Mouse (Mus musculus) lung, postnatal 4 days (tissue): ENCODE measurements around the gene Gm29776.
A peak's percentile ranks its signal among the peaks of the same experiment; 100 is the strongest.

Experiments
- DNase-seq, 2 experiments: peaks; one replicate each; pipeline ENCODE4 v3.0.0; 2021

Gm29776 gene

DNA sequence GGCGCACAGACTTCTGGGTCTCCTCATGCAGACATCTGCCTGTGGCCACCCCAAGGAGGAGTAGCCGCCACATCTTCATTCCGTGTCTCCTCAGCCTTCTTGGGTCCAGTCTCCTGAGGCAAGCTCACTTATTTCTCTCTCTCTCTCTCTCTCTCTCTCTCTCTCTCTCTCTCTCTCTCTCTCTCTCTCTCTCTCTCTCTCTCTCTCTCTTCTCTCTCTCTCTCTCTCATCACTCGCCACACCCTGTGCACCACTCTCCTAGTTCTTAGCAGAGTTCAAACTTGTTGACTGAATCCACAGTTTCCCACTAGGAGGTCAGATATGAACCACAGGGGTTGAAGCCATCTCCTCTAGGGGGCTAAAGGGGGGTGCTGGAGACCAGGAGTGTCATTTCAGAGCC is at the start of gene Gm29776:
Gm29776 (minus strand) TSS at position 101 of the 400 bp plus-strand sequence.
- no peak for DNase-seq

DNA sequence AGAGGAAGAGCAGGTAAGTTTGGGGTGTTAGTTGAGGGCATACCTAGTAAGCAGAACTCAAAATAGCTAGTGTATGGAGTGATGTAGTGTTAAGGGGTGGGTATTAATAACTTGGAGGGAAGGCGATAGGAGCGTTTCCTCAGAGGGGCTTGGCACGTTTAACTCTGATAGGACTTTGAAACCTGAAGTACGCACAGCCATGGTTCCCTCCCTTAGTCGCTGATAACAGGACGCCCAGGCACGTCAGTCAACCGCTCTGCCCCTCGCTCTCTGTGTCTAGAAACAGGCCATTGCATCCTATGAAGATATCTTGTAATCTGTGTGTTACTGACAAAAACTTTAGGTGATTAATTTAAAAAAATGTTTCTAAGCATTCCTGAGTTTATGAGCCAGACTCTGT is 47.4 kb upstream of the Gm29776 start:
- no peak for DNase-seq

GRCm38 (mm10) chr14:54744473-54744872 is 45.8 kb upstream of the Gm29776 start:
- no peak for DNase-seq

GRCm38 (mm10) chr14:54742375-54742774 is 43.7 kb upstream of the Gm29776 start:
- no peak for DNase-seq

DNA sequence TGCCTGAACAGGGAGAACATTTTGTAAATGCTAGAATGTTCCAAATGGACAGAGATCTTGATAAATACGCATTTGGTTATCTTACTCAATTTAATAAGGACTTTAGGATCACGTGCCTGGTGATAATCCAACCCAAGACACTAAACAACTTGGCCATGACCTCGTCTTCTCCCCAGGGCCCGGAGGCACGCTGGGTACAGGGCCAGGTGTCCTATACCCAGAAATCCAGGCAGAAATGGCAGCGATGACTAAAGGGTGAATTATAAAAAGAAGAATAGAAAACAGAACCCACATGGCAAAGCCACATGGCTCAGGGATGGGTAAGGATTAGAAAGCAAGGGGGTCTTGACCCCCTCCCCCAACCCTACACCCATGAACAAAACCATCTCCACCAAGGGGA is 43.1 kb upstream of the Gm29776 start:
- no peak for DNase-seq

DNA sequence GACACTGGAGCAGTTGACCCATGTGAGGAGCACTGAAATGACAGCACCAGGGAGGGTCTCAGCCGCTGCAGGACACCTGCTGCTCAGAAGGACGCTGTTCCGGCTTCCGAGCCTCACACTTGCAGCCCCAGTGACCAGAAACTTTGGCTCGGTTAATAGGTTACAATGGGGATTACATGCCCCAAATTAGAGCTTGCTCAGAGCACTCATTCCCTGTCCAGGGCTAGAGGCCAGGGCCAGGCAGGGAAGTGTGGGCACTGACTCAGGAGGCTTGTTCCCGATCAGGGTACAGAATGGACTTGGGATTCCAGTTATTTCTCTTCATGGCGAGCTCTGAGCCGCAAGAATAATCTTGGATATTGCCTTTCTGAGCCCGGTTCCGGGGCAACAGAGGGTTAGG is 39.0 kb upstream of the Gm29776 start:
- DNase-seq: no peak

DNA sequence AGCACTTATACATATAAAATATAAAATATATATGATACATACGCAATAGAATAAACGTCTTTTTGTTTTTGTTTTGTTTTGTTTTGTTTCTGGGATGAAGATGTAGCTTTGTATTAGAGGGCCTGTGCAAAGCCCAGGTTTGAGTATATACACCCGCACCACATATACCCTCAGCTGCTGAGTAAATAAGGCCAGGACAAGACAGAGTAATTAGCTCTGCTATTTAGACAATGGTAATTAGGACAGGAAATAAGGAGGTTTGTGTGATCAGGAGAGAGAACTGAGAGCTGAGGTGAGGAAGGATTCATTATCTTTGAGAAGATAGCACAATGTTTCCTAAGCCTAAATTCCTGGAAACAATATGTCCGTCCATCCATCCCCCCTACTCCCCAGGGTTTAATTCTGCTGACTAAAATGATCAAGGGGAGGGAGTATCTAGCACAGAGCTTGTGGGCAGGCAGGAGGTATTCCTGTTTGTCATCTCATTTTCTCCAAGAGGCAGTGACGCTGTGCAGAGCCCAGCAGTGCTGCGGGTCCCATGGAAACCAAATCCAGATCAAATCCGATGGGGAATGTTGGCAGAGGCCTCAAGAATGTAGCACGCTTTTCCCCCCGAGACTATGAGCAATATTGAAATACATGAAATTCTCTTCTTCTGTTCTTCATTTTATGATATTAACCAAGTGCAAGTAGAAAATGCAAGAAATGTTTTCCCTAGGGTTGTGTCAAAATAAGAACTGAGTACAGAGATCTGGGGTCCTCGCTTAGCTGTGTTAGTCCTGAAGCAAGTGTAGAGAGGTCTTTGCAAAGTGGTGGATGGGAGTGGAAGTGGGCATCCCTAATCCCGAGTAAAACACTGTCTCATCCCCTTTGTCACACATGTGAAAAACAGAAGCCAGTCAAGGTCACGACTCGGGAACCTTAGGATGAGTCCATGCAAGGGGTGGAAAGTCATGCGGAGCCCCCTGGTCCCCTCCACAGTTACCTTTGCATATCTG is 38.2 kb upstream of the Gm29776 start:
- no peak for DNase-seq

GRCm38 (mm10) chr14:54735221-54735620 is 36.6 kb upstream of the Gm29776 start:
- DNase-seq: no peak

DNA sequence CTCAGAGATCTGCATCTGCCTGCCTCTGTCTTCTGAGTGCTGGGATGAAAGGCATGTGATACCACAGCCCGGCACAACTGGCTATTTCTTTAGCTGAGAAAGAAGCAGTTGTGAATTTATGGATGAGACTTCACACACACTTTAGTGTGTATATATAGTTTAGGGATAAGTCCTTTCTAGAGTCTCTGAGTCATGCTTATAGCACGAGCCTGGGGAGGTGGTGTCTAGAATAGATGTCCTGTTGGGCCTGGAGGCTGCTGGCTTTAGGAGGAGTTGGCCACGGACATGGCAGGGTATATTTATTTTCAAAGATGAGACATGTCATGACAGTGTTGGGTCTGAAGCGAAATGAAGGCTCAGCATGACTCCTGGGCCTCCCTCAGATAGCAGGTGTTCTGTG is 35.4 kb upstream of the Gm29776 start:
- DNase-seq: no peak

DNA sequence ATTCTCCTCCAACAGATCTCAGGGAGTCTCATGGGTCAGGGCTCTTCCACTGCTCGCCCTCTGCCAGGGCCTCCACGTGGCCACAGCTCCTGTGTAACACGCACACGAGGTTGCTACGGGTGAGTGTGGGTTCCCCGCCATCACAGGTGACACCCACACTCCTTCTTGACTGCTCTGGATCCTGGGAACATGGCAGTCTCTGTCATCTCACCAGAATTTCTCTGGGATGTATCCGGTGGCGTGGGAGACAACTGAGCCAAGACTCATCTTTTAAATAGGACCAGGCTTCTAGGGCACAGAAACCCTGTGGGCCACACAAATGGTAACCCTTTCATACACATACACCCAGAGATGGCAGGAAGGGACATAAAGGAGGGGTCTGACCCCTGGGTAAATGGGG is 33.6 kb upstream of the Gm29776 start:
- no peak for DNase-seq

GRCm38 (mm10) chr14:54730305-54730704 is 31.7 kb upstream of the Gm29776 start:
- peak in 1 of 2 experiments; percentile 65 for DNase-seq

- DNase-seq: no peak
Measured at GRCm38 (mm10) chr14:54728823-54729653, 30.4 kb upstream of the Gm29776 start.

- no peak for DNase-seq
Measured at GRCm38 (mm10) chr14:54727565-54727964, 28.9 kb upstream of the Gm29776 start.

DNA sequence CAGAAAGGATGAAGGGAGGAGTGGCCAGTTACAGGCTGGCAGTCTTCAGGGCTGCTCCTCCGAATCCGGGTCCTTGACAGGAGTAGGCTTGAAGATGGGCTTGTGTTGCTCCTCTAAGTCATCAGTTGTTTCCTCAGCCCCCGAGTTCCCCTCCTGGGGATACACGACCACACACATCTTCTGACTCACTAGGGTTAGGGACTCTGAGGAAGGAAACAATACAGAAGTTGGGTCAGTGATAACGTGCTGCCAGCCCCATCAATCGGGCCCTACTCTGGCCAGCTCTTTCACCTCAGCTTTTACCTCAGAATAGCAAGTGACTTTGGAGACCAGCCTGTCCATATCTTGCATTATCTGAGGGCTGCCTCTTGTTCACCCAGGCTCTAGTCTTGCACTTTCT is 25.4 kb upstream of the Gm29776 start:
- DNase-seq: no peak

GRCm38 (mm10) chr14:54721711-54722110 is 23.1 kb upstream of the Gm29776 start:
- DNase-seq: no peak

DNA sequence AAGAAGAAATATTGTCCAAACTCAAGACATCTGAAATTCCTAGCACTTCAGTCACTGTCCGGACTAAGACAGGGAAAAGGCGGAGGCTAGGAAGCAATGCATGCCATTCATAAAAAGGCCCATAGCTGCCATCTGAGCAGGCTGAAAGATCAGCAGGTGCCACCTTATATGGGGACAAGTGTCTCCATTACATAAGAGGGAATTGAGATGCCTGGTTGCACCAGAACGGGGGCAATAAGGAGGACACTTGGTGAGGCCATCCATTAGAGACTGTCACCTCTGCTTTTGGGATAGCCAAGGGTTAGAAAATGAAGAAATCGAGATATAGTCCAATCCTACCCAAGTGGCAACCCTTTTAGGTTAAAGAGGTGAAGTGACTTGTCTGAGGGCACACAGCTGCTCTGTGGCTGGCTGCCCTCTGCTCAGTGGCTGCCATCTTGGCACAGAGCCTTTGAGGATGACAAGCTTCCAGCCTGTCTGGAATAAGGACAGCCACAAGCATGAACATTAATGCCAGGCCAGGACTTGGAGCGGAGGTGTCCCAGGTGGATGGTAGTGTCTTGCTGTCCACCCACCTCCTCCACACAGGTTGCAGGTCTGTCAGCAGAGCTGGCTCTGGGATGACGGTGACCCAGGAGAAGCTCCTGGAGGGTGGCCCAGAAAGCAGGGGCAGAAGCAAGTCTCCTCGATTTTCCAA is 22.2 kb upstream of the Gm29776 start:
- DNase-seq: no peak

DNA sequence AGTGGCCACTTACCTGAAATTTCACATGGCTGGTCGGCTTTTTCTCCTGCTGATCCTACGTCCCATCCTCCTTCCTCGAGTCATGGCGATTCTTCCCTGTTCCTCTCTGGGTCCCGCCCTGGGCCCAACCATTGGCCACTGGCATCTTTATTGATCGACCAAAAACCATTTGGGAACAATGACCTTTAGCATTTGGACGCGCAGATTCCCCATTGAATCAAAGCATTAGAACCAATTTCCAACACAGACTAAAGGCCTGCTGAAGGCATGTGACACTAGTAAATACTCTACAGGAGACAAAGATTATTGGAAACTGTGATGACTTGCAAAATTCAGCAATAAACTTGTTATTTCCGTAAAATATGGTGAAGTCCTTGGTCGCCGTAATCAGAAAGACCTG is 21.4 kb upstream of the Gm29776 start:
- DNase-seq: no peak

- no peak for DNase-seq
Measured at GRCm38 (mm10) chr14:54715402-54715801, 16.8 kb upstream of the Gm29776 start.

DNA sequence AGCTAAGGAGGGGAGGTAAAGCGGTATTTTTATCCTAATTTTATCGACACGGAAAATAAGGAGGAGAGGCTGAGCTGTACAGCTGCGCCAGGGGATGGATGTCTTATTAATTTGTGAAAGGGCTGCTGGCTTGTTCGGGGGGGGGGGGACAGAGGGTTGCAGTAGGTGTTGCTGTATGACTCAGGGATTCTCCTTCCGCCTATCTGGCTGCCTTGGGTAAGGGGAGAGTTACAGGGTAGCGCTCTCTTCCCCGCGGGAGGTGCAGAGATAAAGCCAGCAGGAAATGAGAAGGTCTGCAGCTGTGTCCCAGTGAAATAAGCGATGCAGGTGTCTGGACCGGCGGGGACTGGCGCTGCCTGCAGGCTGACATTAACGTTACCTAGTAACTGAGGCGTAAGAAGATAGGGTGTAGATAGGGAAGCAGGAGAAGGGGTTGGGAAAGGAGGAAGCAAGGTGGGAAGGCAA is 16.0 kb upstream of the Gm29776 start:
- no peak for DNase-seq

GRCm38 (mm10) chr14:54714121-54714520 is 15.5 kb upstream of the Gm29776 start:
- peak in 1 of 2 experiments; percentile 78 for DNase-seq

DNA sequence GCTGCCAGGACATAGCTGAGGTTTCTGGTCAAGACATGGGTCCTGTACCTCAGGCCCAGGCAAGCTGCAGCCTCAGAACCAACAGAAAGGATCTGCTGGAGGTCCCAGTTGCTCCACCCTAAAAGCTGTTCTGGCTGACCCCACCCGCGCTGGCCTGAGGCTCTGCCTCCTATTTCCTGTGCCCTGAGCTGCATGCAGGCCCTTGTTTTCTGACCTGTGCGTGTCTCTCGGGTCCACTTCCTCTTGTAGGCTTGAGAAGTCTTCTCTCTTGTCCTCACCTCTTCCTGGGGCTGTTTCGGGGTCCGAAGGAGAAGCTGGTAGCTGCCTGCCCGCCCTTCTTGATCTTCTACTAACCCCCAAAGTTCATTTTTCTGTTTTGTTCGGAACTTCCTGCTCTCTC is 14.2 kb upstream of the Gm29776 start:
- peak; percentile 49 to 68 for DNase-seq

GRCm38 (mm10) chr14:54712074-54712473 is 13.4 kb upstream of the Gm29776 start, which contains the start of gene Cebpe:
Gene Cebpe (minus strand): TSS chr14:54712174.
- DNase-seq: no peak

DNA sequence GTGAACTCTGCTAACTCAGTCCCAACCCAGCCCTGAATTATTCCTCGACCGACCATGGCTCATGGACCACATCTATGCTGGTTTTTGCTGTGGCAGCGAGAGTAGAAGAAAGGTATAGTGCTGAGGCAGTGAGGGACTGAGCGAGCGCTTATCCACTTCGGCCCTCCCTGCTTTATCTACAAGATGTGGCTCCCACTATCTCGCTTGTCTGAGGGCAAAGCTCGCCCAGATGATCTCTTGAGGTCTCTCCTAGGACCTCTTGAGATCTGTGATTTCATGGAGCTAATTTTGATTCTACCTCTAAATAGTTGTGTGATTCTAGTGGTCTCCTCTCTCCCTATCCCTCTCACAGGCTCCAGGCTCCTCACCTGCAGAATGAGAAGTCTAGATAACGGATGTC is 10.4 kb upstream of the Gm29776 start:
- DNase-seq: no peak
